Mouse (Mus musculus): ENCODE results near the gene Slc30a1. TPM values are rescaled to one million over a fixed set of nuclear protein-coding genes. Genes with fewer than 3 reads are reported as not detected.
A peak's percentile ranks its signal among the peaks of the same experiment; 100 is the strongest.

Slc30a1 gene
- polyA plus RNA-seq, 1 experiment from 2014 or later: 3.1 TPM

DNA sequence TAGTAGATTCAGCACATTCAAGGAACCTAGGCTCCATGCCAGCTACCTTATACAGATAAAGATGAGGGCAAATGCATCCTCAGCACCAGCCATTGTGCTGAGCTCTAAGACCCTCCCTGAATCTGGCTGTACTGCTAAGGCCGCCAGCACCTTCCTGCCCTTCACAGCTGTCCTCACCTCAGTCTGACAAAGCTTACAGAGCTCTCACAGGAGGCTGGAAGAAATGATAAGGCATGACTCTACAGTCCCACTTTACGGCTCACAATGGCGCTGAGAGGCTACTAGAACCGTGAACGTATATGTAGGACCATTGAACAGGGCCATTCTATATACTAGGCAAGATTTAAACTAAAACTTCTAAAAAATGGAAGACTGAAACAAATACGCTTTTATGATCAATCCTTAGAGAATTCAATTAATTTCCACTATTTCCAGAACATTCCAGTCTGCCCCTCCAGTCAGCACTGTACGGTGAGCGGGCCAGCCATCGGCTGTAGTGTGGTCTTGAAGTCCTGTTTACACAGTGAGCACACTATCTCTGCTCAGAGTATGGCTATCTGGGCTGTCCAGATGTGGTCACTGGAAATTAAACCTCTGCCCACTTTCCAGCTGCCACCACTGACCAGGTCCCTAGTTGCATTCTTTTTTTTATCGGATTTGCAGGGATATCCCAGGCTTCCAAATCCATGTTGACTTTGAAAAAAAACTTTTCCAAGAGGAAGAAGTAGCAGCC lies 23.9 kb upstream of the Slc30a1 start:
- no peaks in the 10 kb centered on the region for H3K27me3 ChIP-seq (replicated peaks; ENCODE audit: control insufficient read depth, insufficient read depth, low read length)
- H3K27ac ChIP-seq (ENCODE audit: low read depth, low read length): peak overlapping the region; percentile 17; the same call in 1 of the 2 replicates
- H3K36me3 ChIP-seq (ENCODE audit: control insufficient read depth, insufficient read depth, low read length): no peaks in the 10 kb centered on the region
- H3K9me3 ChIP-seq (ENCODE audit: control insufficient read depth, low read length): no peaks in the 10 kb centered on the region
- ATAC-seq (replicated peaks; ENCODE audit: low FRiP score): peak; percentile 72
- peak overlapping the region; percentile 36; the same call in 1 of the 2 replicates for H3K4me2 ChIP-seq
- DNase-seq (ENCODE audit: low spot score): no peak
- no peak overlapping the region for H3K9ac ChIP-seq (ENCODE audit: low read depth, low read length)
- 60% methylated on average over 10 of the region's 10 CpGs for WGBS
- H3K4me1 ChIP-seq (replicated peaks; ENCODE audit: control insufficient read depth, insufficient read depth, low read length): peaks cover 51% of the 10 kb centered on the region
- no peak overlapping the region for H3K4me3 ChIP-seq (ENCODE audit: low read depth, low read length)

- Histone ChIP-seq H3K4me2 (no peak overlapping the region), H3K4me1 (replicated peaks; ENCODE audit: control insufficient read depth, insufficient read depth, low read length) (peaks cover 47% of the 10 kb centered on the region), H3K4me3 (ENCODE audit: low read depth, low read length) (no peak overlapping the region), H3K9me3 (ENCODE audit: control insufficient read depth, low read length) (no peaks in the 10 kb centered on the region), H3K27ac (ENCODE audit: low read depth, low read length) (peak overlapping the region; percentile 17), H3K36me3 (ENCODE audit: control insufficient read depth, insufficient read depth, low read length) (no peaks in the 10 kb centered on the region), H3K27me3 (replicated peaks; ENCODE audit: control insufficient read depth, insufficient read depth, low read length) (no peaks in the 10 kb centered on the region), H3K9ac (ENCODE audit: low read depth, low read length) (no peak overlapping the region)
- ATAC-seq (replicated peaks; ENCODE audit: low FRiP score): no peak
- DNase-seq (ENCODE audit: low spot score): no peak
- 40% methylated on average over 5 of the region's 5 CpGs for WGBS
Measured at GRCm38 (mm10) chr1:191883654-191884053, 22.9 kb upstream of the Slc30a1 start.

DNA sequence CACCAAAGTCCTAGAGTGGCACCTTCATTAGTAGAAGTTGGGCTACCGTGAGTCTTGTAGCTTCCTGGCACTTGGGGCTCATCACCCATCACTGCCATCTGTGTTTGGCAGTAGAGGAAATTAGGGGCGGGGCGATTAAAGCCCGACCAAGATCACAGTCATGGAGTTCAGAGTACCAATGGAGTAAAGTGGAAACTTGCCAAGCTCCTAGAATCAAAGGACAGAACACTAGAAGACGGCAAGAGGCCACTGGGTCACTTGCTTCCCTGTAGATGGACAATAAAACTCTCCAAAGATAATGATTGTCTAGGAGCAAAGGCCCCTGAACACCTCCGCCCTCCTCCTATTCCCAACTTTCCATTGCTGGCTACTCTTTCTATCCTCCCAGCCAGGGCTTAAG lies 14.7 kb upstream of the Slc30a1 start:
- no peak for DNase-seq (ENCODE audit: low spot score)
- H3K27ac ChIP-seq (ENCODE audit: low read depth, low read length): no peak overlapping the region

GRCm38 (mm10) chr1:191894386-191894785 lies 12.2 kb upstream of the Slc30a1 start:
- H3K27ac ChIP-seq (ENCODE audit: low read depth, low read length): no peak overlapping the region
- H3K4me3 ChIP-seq (ENCODE audit: low read depth, low read length): no peak overlapping the region
- no peak for ATAC-seq (replicated peaks; ENCODE audit: low FRiP score)
- no peak for DNase-seq (ENCODE audit: low spot score)
- 0 out of 2 replicates have a peak, but pooled peaks cover 10% of the 10 kb centered on the region for H3K4me1 ChIP-seq (replicated peaks; ENCODE audit: control insufficient read depth, insufficient read depth, low read length)
- no peaks in the 10 kb centered on the region; the same call in 1 of the 2 replicates for H3K27me3 ChIP-seq (replicated peaks; ENCODE audit: control insufficient read depth, insufficient read depth, low read length)
- whole genome bisulfite sequencing: 80% methylated on average over 17 of the region's 17 CpGs
- no peak overlapping the region; the same call in 1 of the 2 replicates for H3K4me2 ChIP-seq
- H3K9me3 ChIP-seq (ENCODE audit: control insufficient read depth, low read length): no peaks in the 10 kb centered on the region
- no peak overlapping the region for H3K9ac ChIP-seq (ENCODE audit: low read depth, low read length)
- no peaks in the 10 kb centered on the region for H3K36me3 ChIP-seq (ENCODE audit: control insufficient read depth, insufficient read depth, low read length)

More for the DNA sequence above, 14.7 kb upstream of the Slc30a1 start:
- WGBS: 83% methylated on average over 6 of the region's 6 CpGs
- H3K9ac ChIP-seq (ENCODE audit: low read depth, low read length): no peak overlapping the region
- ATAC-seq (replicated peaks; ENCODE audit: low FRiP score): no peak
- H3K9me3 ChIP-seq (ENCODE audit: control insufficient read depth, low read length): no peaks in the 10 kb centered on the region
- no peak overlapping the region for H3K4me3 ChIP-seq (ENCODE audit: low read depth, low read length)
- 0 out of 2 replicates have a peak, but pooled peaks cover 10% of the 10 kb centered on the region for H3K4me1 ChIP-seq (replicated peaks; ENCODE audit: control insufficient read depth, insufficient read depth, low read length)
- no peaks in the 10 kb centered on the region; the same call in 1 of the 2 replicates for H3K27me3 ChIP-seq (replicated peaks; ENCODE audit: control insufficient read depth, insufficient read depth, low read length)
- no peaks in the 10 kb centered on the region for H3K36me3 ChIP-seq (ENCODE audit: control insufficient read depth, insufficient read depth, low read length)
- H3K4me2 ChIP-seq: no peak overlapping the region

DNA sequence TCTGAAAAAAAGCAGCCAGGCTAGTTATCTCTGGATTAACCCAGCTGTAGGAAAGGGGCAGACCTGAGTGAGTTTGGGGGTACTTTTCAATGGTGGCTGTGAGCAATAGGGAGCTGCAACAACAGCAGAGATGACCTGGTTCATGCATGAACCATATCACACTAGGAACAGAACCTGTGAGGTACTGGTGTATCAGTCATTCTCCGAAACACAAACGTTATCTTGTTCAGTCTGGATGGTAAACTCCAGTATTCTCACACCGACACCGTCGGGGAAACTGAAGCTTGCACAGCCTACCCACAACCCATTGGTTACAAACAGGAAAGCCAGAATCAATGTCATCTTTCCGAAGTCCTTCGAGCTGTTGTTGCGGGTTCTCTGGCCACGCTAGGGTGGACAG lies 11.7 kb upstream of the Slc30a1 start:
- Histone ChIP-seq H3K27ac (ENCODE audit: low read depth, low read length) (no peak overlapping the region), H3K9me3 (ENCODE audit: control insufficient read depth, low read length) (no peaks in the 10 kb centered on the region), H3K4me3 (ENCODE audit: low read depth, low read length) (no peak overlapping the region), H3K36me3 (ENCODE audit: control insufficient read depth, insufficient read depth, low read length) (no peaks in the 10 kb centered on the region), H3K4me1 (replicated peaks; ENCODE audit: control insufficient read depth, insufficient read depth, low read length) (0 out of 2 replicates have a peak, but pooled peaks cover 10% of the 10 kb centered on the region), H3K4me2 (no peak overlapping the region; the same call in 1 of the 2 replicates), H3K9ac (ENCODE audit: low read depth, low read length) (no peak overlapping the region), H3K27me3 (replicated peaks; ENCODE audit: control insufficient read depth, insufficient read depth, low read length) (no peaks in the 10 kb centered on the region; the same call in 1 of the 2 replicates)
- DNase-seq (ENCODE audit: low spot score): no peak
- ATAC-seq (replicated peaks; ENCODE audit: low FRiP score): peak; percentile 66
- 64% methylated on average over 9 of the region's 9 CpGs for WGBS

GRCm38 (mm10) chr1:191896806-191897552 lies 9.6 kb upstream of the Slc30a1 start:
- no peak overlapping the region for H3K9ac ChIP-seq (ENCODE audit: low read depth, low read length)
- 0 out of 2 replicates have a peak, but pooled peaks cover 10% of the 10 kb centered on the region for H3K4me1 ChIP-seq (replicated peaks; ENCODE audit: control insufficient read depth, insufficient read depth, low read length)
- WGBS: 48% methylated on average over 12 of the region's 12 CpGs
- H3K27me3 ChIP-seq (replicated peaks; ENCODE audit: control insufficient read depth, insufficient read depth, low read length): no peaks in the 10 kb centered on the region
- no peaks in the 10 kb centered on the region for H3K36me3 ChIP-seq (ENCODE audit: control insufficient read depth, insufficient read depth, low read length)
- H3K4me2 ChIP-seq: no peak overlapping the region
- no peaks in the 10 kb centered on the region for H3K9me3 ChIP-seq (ENCODE audit: control insufficient read depth, low read length)
- no peak overlapping the region for H3K4me3 ChIP-seq (ENCODE audit: low read depth, low read length)
- DNase-seq (ENCODE audit: low spot score) (no peak), ATAC-seq (replicated peaks; ENCODE audit: low FRiP score) (no peak)
- no peak overlapping the region for H3K27ac ChIP-seq (ENCODE audit: low read depth, low read length)

- 5% methylated on average over 52 of the region's 58 CpGs for WGBS
- peak overlapping the region; percentile 59 for H3K27ac ChIP-seq (ENCODE audit: low read depth, low read length)
Measured at GRCm38 (mm10) chr1:191905637-191906533, 682 bp upstream of the Slc30a1 start.

DNA sequence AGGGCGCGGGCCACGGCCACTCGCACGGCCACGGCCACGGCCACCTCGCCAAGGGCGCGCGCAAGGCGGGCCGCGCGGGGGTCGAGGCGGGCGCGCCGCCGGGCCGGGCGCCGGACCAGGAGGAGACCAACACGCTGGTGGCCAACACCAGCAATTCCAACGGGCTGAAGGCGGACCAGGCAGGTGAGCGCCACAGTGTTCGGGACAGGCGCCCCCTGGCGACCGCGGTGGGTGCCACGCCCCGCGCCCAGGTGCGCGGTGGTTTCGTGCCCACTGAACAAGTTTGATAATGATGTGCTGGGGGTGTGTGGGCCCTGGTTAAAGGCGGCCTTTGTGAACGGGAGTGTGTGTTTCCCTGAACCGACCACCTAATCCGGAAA lies 854 bp downstream of the Slc30a1 start:
- Histone ChIP-seq H3K4me3 (ENCODE audit: low read depth, low read length) (peak overlapping the region; percentile 97), H3K4me2 (peak overlapping the region; percentile 95), H3K4me1 (replicated peaks; ENCODE audit: control insufficient read depth, insufficient read depth, low read length) (peaks cover 39% of the 10 kb centered on the region), H3K9me3 (ENCODE audit: control insufficient read depth, low read length) (no peaks in the 10 kb centered on the region), H3K27ac (ENCODE audit: low read depth, low read length) (peak overlapping the region; percentile 86), H3K9ac (ENCODE audit: low read depth, low read length) (peak overlapping the region; percentile 96), H3K36me3 (ENCODE audit: control insufficient read depth, insufficient read depth, low read length) (peaks cover 13% of the 10 kb centered on the region), H3K27me3 (replicated peaks; ENCODE audit: control insufficient read depth, insufficient read depth, low read length) (no peaks in the 10 kb centered on the region)
- DNase-seq (ENCODE audit: low spot score): peak; percentile 77
- ATAC-seq (replicated peaks; ENCODE audit: low FRiP score): peak; percentile 48
- WGBS: under 1% methylated on average over 43 of the region's 43 CpGs

More at GRCm38 (mm10) chr1:191905637-191906533, 682 bp upstream of the Slc30a1 start:
- Histone ChIP-seq H3K9me3 (ENCODE audit: control insufficient read depth, low read length) (no peaks in the 10 kb centered on the region), H3K4me2 (peak overlapping the region; percentile 87), H3K4me1 (replicated peaks; ENCODE audit: control insufficient read depth, insufficient read depth, low read length) (peaks cover 31% of the 10 kb centered on the region), H3K4me3 (ENCODE audit: low read depth, low read length) (peak overlapping the region; percentile 97), H3K9ac (ENCODE audit: low read depth, low read length) (peak overlapping the region; percentile 77), H3K36me3 (ENCODE audit: control insufficient read depth, insufficient read depth, low read length) (peaks cover 13% of the 10 kb centered on the region), H3K27me3 (replicated peaks; ENCODE audit: control insufficient read depth, insufficient read depth, low read length) (no peaks in the 10 kb centered on the region)
- DNase-seq (ENCODE audit: low spot score): no peak
- ATAC-seq (replicated peaks; ENCODE audit: low FRiP score): peak; percentile 70

Measured in liver, embryonic 11.5 days (tissue).